Mouse (Mus musculus): ENCODE measurements at regions not wholly inside any gene's neighbourhood (a gene's known extent, or its start where the extent isn't known, plus 50 kb on each side); places are given as distances from the start of the nearest gene placed in this dataset.

- TF ChIP-seq CEBPB (IDR thresholded peaks at IDR 0.05; ENCODE audit: insufficient read depth, poor library complexity, severe bottlenecking) (no peak), E2F4 (IDR thresholded peaks at IDR 0.05; ENCODE audit: insufficient read depth) (no peak), POLR2A (IDR thresholded peaks at IDR 0.05; ENCODE audit: insufficient read length, low read depth) (no peak), SRF (IDR thresholded peaks at IDR 0.05; ENCODE audit: control insufficient read depth, insufficient read length, low read depth) (no peak), REST (IDR thresholded peaks at IDR 0.05; ENCODE audit: insufficient read depth, insufficient read length) (no peak), USF1 (IDR thresholded peaks at IDR 0.05; ENCODE audit: low read depth) (no peak), MAX (IDR thresholded peaks at IDR 0.05; ENCODE audit: low read depth) (no peak), TCF12 (IDR thresholded peaks at IDR 0.05; ENCODE audit: insufficient read depth, poor library complexity, severe bottlenecking) (no peak), POLR2AphosphoS2 (IDR thresholded peaks at IDR 0.05; ENCODE audit: insufficient read length, low read depth) (no peak), TCF3 (IDR thresholded peaks at IDR 0.05; ENCODE audit: insufficient read length, low read depth) (no peak)
Measured at GRCm38 (mm10) chr7:136754821-136755220, 139.6 kb upstream of the Mgmt start.

Data from myocyte (in vitro differentiated cells).